Mouse (Mus musculus): Measurements from ENCODE around the gene Dnase1l1. TPM values are rescaled to one million over a fixed set of nuclear protein-coding genes. Genes with fewer than 3 reads are reported as not detected.

The Dnase1l1 gene
- total RNA-seq, 2 experiments from 2014 or later, result 17.3 to 27.9 TPM

Other genes starting within 250 kb of the Dnase1l1 start
- not detected in 2 replicates for gene Opn1mw, start 154.9 kb downstream of the Dnase1l1 start, total RNA-seq (2015; ENCODE audit: low replicate concordance)
- gene Opn1mw, start 154.9 kb downstream of the Dnase1l1 start, total RNA-seq (2017; ENCODE audit: low replicate concordance), result not detected in 2 replicates
- 8.5 and 9.4 TPM in 2 replicates for gene Mecp2, start 147.0 kb downstream of the Dnase1l1 start, total RNA-seq (2015; ENCODE audit: low replicate concordance)
- gene Mecp2, start 147.0 kb downstream of the Dnase1l1 start, total RNA-seq (2017; ENCODE audit: low replicate concordance), result 7.2 and 11.4 TPM in 2 replicates
- gene Tex28, start 114.5 kb downstream of the Dnase1l1 start, total RNA-seq (2015; ENCODE audit: low replicate concordance), result not detected in 2 replicates
- not detected in 2 replicates for gene Tex28, start 114.5 kb downstream of the Dnase1l1 start, total RNA-seq (2017; ENCODE audit: low replicate concordance)
- gene Tktl1, start 105.1 kb downstream of the Dnase1l1 start, total RNA-seq (2015; ENCODE audit: low replicate concordance), result not detected in 2 replicates
- not detected in 2 replicates for gene Tktl1, start 105.1 kb downstream of the Dnase1l1 start, total RNA-seq (2017; ENCODE audit: low replicate concordance)
- 103 and 133 TPM in 2 replicates for gene Flna, start 32.5 kb downstream of the Dnase1l1 start, total RNA-seq (2015; ENCODE audit: low replicate concordance)
- 189 and 215 TPM in 2 replicates for gene Flna, start 32.5 kb downstream of the Dnase1l1 start, total RNA-seq (2017; ENCODE audit: low replicate concordance)
- 26.3 and 29.0 TPM in 2 replicates for gene Emd, start 27.6 kb downstream of the Dnase1l1 start, total RNA-seq (2015; ENCODE audit: low replicate concordance)
- 5.7 and 25.5 TPM in 2 replicates for gene Emd, start 27.6 kb downstream of the Dnase1l1 start, total RNA-seq (2017; ENCODE audit: low replicate concordance)
- gene Rpl10, start 11.5 kb downstream of the Dnase1l1 start, total RNA-seq (2015; ENCODE audit: low replicate concordance), result 743 and 770 TPM in 2 replicates
- 310 and 397 TPM in 2 replicates for gene Rpl10, start 11.5 kb downstream of the Dnase1l1 start, total RNA-seq (2017; ENCODE audit: low replicate concordance)
- gene Taz, start 425 bp downstream of the Dnase1l1 start, total RNA-seq (2015; ENCODE audit: low replicate concordance), result 11.5 and 29.0 TPM in 2 replicates
- gene Taz, start 425 bp downstream of the Dnase1l1 start, total RNA-seq (2017; ENCODE audit: low replicate concordance), result 7.2 and 24.5 TPM in 2 replicates
- 144 and 155 TPM in 2 replicates for gene Atp6ap1, start 14.8 kb upstream of the Dnase1l1 start, total RNA-seq (2015; ENCODE audit: low replicate concordance)
- gene Atp6ap1, start 14.8 kb upstream of the Dnase1l1 start, total RNA-seq (2017; ENCODE audit: low replicate concordance), result 143 and 265 TPM in 2 replicates
- gene Gdi1, start 22.7 kb upstream of the Dnase1l1 start, total RNA-seq (2015; ENCODE audit: low replicate concordance), result 139 and 145 TPM in 2 replicates
- gene Gdi1, start 22.7 kb upstream of the Dnase1l1 start, total RNA-seq (2017; ENCODE audit: low replicate concordance), result 60.1 and 128 TPM in 2 replicates
- 16.9 and 18.8 TPM in 2 replicates for gene Fam50a, start 30.7 kb upstream of the Dnase1l1 start, total RNA-seq (2015; ENCODE audit: low replicate concordance)
- gene Fam50a, start 30.7 kb upstream of the Dnase1l1 start, total RNA-seq (2017; ENCODE audit: low replicate concordance), result 6.1 and 36.1 TPM in 2 replicates
- 0.42 TPM in 1 of 2 replicates, not detected in the other for gene Plxna3, start 46.7 kb upstream of the Dnase1l1 start, total RNA-seq (2015; ENCODE audit: low replicate concordance)
- gene Plxna3, start 46.7 kb upstream of the Dnase1l1 start, total RNA-seq (2017; ENCODE audit: low replicate concordance), result 0.34 and 2.6 TPM in 2 replicates
- gene Lage3, start 71.3 kb upstream of the Dnase1l1 start, total RNA-seq (2015; ENCODE audit: low replicate concordance), result 4.2 and 10.9 TPM in 2 replicates
- 2.4 and 10.9 TPM in 2 replicates for gene Lage3, start 71.3 kb upstream of the Dnase1l1 start, total RNA-seq (2017; ENCODE audit: low replicate concordance)
- 4.0 and 15.0 TPM in 2 replicates for gene Ubl4a, start 90.9 kb upstream of the Dnase1l1 start, total RNA-seq (2015; ENCODE audit: low replicate concordance)
- gene Ubl4a, start 90.9 kb upstream of the Dnase1l1 start, total RNA-seq (2017; ENCODE audit: low replicate concordance), result 3.4 and 6.7 TPM in 2 replicates
- gene Slc10a3, start 91.0 kb upstream of the Dnase1l1 start, total RNA-seq (2015; ENCODE audit: low replicate concordance), result 1.9 and 2.1 TPM in 2 replicates
- gene Slc10a3, start 91.0 kb upstream of the Dnase1l1 start, total RNA-seq (2017; ENCODE audit: low replicate concordance), result 1.8 and 3.0 TPM in 2 replicates
- 3.7 and 9.4 TPM in 2 replicates for gene Fam3a, start 110.9 kb upstream of the Dnase1l1 start, total RNA-seq (2015; ENCODE audit: low replicate concordance)
- gene Fam3a, start 110.9 kb upstream of the Dnase1l1 start, total RNA-seq (2017; ENCODE audit: low replicate concordance), result 4.0 and 8.8 TPM in 2 replicates
- 5.2 and 14.0 TPM in 2 replicates for gene Ikbkg, start 111.0 kb upstream of the Dnase1l1 start, total RNA-seq (2015; ENCODE audit: low replicate concordance)
- gene Ikbkg, start 111.0 kb upstream of the Dnase1l1 start, total RNA-seq (2017; ENCODE audit: low replicate concordance), result 19.8 and 36.4 TPM in 2 replicates
- gene G6pdx, start 146.9 kb upstream of the Dnase1l1 start, total RNA-seq (2015; ENCODE audit: low replicate concordance), result 89.3 and 104 TPM in 2 replicates
- gene G6pdx, start 146.9 kb upstream of the Dnase1l1 start, total RNA-seq (2017; ENCODE audit: low replicate concordance), result 46.4 and 58.4 TPM in 2 replicates
- gene Gm6880, start 199.1 kb upstream of the Dnase1l1 start, total RNA-seq (2015; ENCODE audit: low replicate concordance), result not detected in 2 replicates
- not detected in 2 replicates for gene Gm6880, start 199.1 kb upstream of the Dnase1l1 start, total RNA-seq (2017; ENCODE audit: low replicate concordance)

All from erythroblast, adult 5-6 weeks (primary cell).